Mouse (Mus musculus): ENCODE data around the gene Ogfr. TPM values are rescaled to one million over a fixed set of nuclear protein-coding genes. Genes with fewer than 3 reads are reported as not detected.
A peak's percentile ranks its signal among the peaks of the same experiment; 100 is the strongest.

Gene Ogfr
- polyA plus RNA-seq, 2 experiments, result 71.4 to 78.6 TPM

- no peaks in the 10 kb centered on the region; the same call in 1 of the 2 replicates for H3K27me3 ChIP-seq (ENCODE audit: control insufficient read depth, insufficient read depth, low read length)
- H3K4me2 ChIP-seq (replicated peaks; ENCODE audit: low read depth, low read length, severe bottlenecking), result peak overlapping the region; percentile 91
- peak overlapping the region; percentile 88 for H3K4me3 ChIP-seq (replicated peaks; ENCODE audit: low read length)
- peak overlapping the region; percentile 68; the same call in 1 of the 2 replicates for H3K27ac ChIP-seq (replicated peaks; ENCODE audit: low read depth, low read length)
- no peaks in the 10 kb centered on the region for H3K9me3 ChIP-seq (ENCODE audit: control insufficient read depth, low read length)
- H3K36me3 ChIP-seq (ENCODE audit: control insufficient read depth, insufficient read depth, low read length), result peaks cover 25% of the 10 kb centered on the region
- peaks cover 9% of the 10 kb centered on the region for H3K4me1 ChIP-seq (ENCODE audit: control insufficient read depth, insufficient read depth, low read length)
- ATAC-seq (ENCODE audit: low FRiP score, low read depth) (peak; percentile 89), DNase-seq (ENCODE audit: low spot score) (peak; percentile 94)
- peak overlapping the region; percentile 93 for H3K9ac ChIP-seq (ENCODE audit: low read depth, low read length, severe bottlenecking)
- WGBS, result 0% methylated on average over 51 of the region's 57 CpGs
- TF ChIP-seq POLR2A (IDR thresholded peaks at IDR 0.05; ENCODE audit: borderline replicate concordance, extremely low read depth, insufficient read depth, insufficient read length), result 0 out of 2 replicates have a peak, but pooled peaks have one; percentile 56
Observed at GRCm38 (mm10) chr2:180582481-180583153, 6.4 kb upstream of the Ogfr start.

- DNase-seq (ENCODE audit: low spot score), result no peak
- no peaks in the 10 kb centered on the region for H3K9me3 ChIP-seq (ENCODE audit: control insufficient read depth, low read length)
- TF ChIP-seq POLR2A (IDR thresholded peaks at IDR 0.05; ENCODE audit: borderline replicate concordance, extremely low read depth, insufficient read depth, insufficient read length), result no peak
- ATAC-seq (ENCODE audit: low FRiP score, low read depth), result peak; percentile 13; the same call in 1 of the 2 replicates
- H3K27ac ChIP-seq (replicated peaks; ENCODE audit: low read depth, low read length), result no peak overlapping the region
- 25% methylated on average over 7 of the region's 7 CpGs for WGBS
- peak overlapping the region; percentile 93 for H3K9ac ChIP-seq (ENCODE audit: low read depth, low read length, severe bottlenecking)
- H3K36me3 ChIP-seq (ENCODE audit: control insufficient read depth, insufficient read depth, low read length), result peaks cover 25% of the 10 kb centered on the region
- peak overlapping the region; percentile 91 for H3K4me2 ChIP-seq (replicated peaks; ENCODE audit: low read depth, low read length, severe bottlenecking)
- H3K27me3 ChIP-seq (ENCODE audit: control insufficient read depth, insufficient read depth, low read length), result no peaks in the 10 kb centered on the region; the same call in 1 of the 2 replicates
- peak overlapping the region; percentile 88 for H3K4me3 ChIP-seq (replicated peaks; ENCODE audit: low read length)
- peaks cover 9% of the 10 kb centered on the region for H3K4me1 ChIP-seq (ENCODE audit: control insufficient read depth, insufficient read depth, low read length)
Observed at GRCm38 (mm10) chr2:180583154-180583507, 5.9 kb upstream of the Ogfr start.

GRCm38 (mm10) chr2:180588736-180589122 lies 316 bp upstream of the Ogfr start:
- H3K9me3 ChIP-seq (ENCODE audit: control insufficient read depth, low read length), result no peaks in the 10 kb centered on the region
- H3K4me2 ChIP-seq (replicated peaks; ENCODE audit: low read depth, low read length, severe bottlenecking), result peak overlapping the region; percentile 78
- 44% methylated on average over 6 of the region's 6 CpGs for WGBS
- peaks cover 13% of the 10 kb centered on the region for H3K4me1 ChIP-seq (ENCODE audit: control insufficient read depth, insufficient read depth, low read length)
- ATAC-seq (ENCODE audit: low FRiP score, low read depth) (no peak; the same call in 1 of the 2 replicates), DNase-seq (ENCODE audit: low spot score) (no peak)
- no peaks in the 10 kb centered on the region for H3K27me3 ChIP-seq (ENCODE audit: control insufficient read depth, insufficient read depth, low read length)
- peaks cover 55% of the 10 kb centered on the region for H3K36me3 ChIP-seq (ENCODE audit: control insufficient read depth, insufficient read depth, low read length)
- no peak for TF ChIP-seq POLR2A (IDR thresholded peaks at IDR 0.05; ENCODE audit: borderline replicate concordance, extremely low read depth, insufficient read depth, insufficient read length)
- peak overlapping the region; percentile 90 for H3K9ac ChIP-seq (ENCODE audit: low read depth, low read length, severe bottlenecking)
- peak overlapping the region; percentile 92 for H3K4me3 ChIP-seq (replicated peaks; ENCODE audit: low read length)
- peak overlapping the region; percentile 87 for H3K27ac ChIP-seq (replicated peaks; ENCODE audit: low read depth, low read length)

- peaks cover 39% of the 10 kb centered on the region for H3K36me3 ChIP-seq (ENCODE audit: control insufficient read depth, insufficient read depth, low read length)
- peak within 1 kb of the TSS; percentile 64 for H3K9ac ChIP-seq (ENCODE audit: low read depth, low read length, severe bottlenecking)
- TF ChIP-seq POLR2A (IDR thresholded peaks at IDR 0.05; ENCODE audit: borderline replicate concordance, extremely low read depth, insufficient read depth, insufficient read length), result no peak
- WGBS, result 37% methylated on average over 4 of the region's 4 CpGs
- DNase-seq (ENCODE audit: low spot score) (no peak), ATAC-seq (ENCODE audit: low FRiP score, low read depth) (no peak)
- no peaks in the 10 kb centered on the region for H3K9me3 ChIP-seq (ENCODE audit: control insufficient read depth, low read length)
- peaks cover 13% of the 10 kb centered on the region for H3K4me1 ChIP-seq (ENCODE audit: control insufficient read depth, insufficient read depth, low read length)
- peak within 1 kb of the TSS; percentile 65 for H3K4me2 ChIP-seq (replicated peaks; ENCODE audit: low read depth, low read length, severe bottlenecking)
- peak within 1 kb of the TSS; percentile 47 for H3K4me3 ChIP-seq (replicated peaks; ENCODE audit: low read length)
- 0 out of 2 replicates have a peak, but pooled peaks cover 6% of the 10 kb centered on the region for H3K27me3 ChIP-seq (ENCODE audit: control insufficient read depth, insufficient read depth, low read length)
- H3K27ac ChIP-seq (replicated peaks; ENCODE audit: low read depth, low read length), result peak within 1 kb of the TSS; percentile 88
Observed at GRCm38 (mm10) chr2:180597490-180597889, 8.4 kb downstream of the Ogfr start, which contains the start of gene Col9a3. TSS of gene Col9a3 (plus strand) at chr2:180597790.

GRCm38 (mm10) chr2:180598157-180598705 lies 9.2 kb downstream of the Ogfr start:
- Histone ChIP-seq H3K9me3 (ENCODE audit: control insufficient read depth, low read length) (no peaks in the 10 kb centered on the region), H3K9ac (ENCODE audit: low read depth, low read length, severe bottlenecking) (peak overlapping the region; percentile 64), H3K4me3 (replicated peaks; ENCODE audit: low read length) (peak overlapping the region; percentile 47), H3K27ac (replicated peaks; ENCODE audit: low read depth, low read length) (peak overlapping the region; percentile 88), H3K4me1 (ENCODE audit: control insufficient read depth, insufficient read depth, low read length) (peaks cover 13% of the 10 kb centered on the region), H3K4me2 (replicated peaks; ENCODE audit: low read depth, low read length, severe bottlenecking) (peak overlapping the region; percentile 65), H3K36me3 (ENCODE audit: control insufficient read depth, insufficient read depth, low read length) (peaks cover 35% of the 10 kb centered on the region), H3K27me3 (ENCODE audit: control insufficient read depth, insufficient read depth, low read length) (0 out of 2 replicates have a peak, but pooled peaks cover 6% of the 10 kb centered on the region)
- TF ChIP-seq POLR2A (IDR thresholded peaks at IDR 0.05; ENCODE audit: borderline replicate concordance, extremely low read depth, insufficient read depth, insufficient read length), result peak; percentile 69; the same call in 1 of the 2 replicates
- DNase-seq (ENCODE audit: low spot score) (peak; percentile 12), ATAC-seq (ENCODE audit: low FRiP score, low read depth) (peak; percentile 72)
- 1% methylated on average over 35 of the region's 41 CpGs for WGBS
